Mouse (Mus musculus) G1E (cell line): Measurements from ENCODE around the gene Fam171a2. TPM values are rescaled to one million over a fixed set of nuclear protein-coding genes. Genes with fewer than 3 reads are reported as not detected.
A peak's percentile ranks its signal among the peaks of the same experiment; 100 is the strongest.

Source experiments
- ATAC-seq: 2 replicates; pipeline ENCODE4 v1.8.0; 2016; ENCODE audit warnings: mild to moderate bottlenecking; ENCODE audit not compliant: insufficient number of reproducible peaks, poor library complexity, low FRiP score, severe bottlenecking; ENCODE audit errors: extremely low read depth
- DNase-seq: peaks from one replicate; pipeline ENCODE4 v3.0.0; 2012; ENCODE audit warnings: low spot score
- H3K27me3 ChIP-seq: 2 replicates; pipeline ENCODE4 v1.6.1; 2012; ENCODE audit warnings: mild to moderate bottlenecking, low read length, inconsistent platforms; ENCODE audit not compliant: insufficient read depth
- H3K36me3 ChIP-seq: replicated peaks from 2 replicates; pipeline ENCODE3; 2012; ENCODE audit warnings: mild to moderate bottlenecking, inconsistent platforms
- H3K4me1 ChIP-seq: 2 replicates; pipeline ENCODE4 v1.6.1; 2012; ENCODE audit warnings: low read depth, low read length, inconsistent platforms, mixed read lengths; ENCODE audit not compliant: insufficient read depth
- H3K4me3 ChIP-seq: 2 replicates; pipeline ENCODE4 v1.5.1; 2012; ENCODE audit warnings: low read depth, mild to moderate bottlenecking, inconsistent platforms, low read length, moderate library complexity, mixed read lengths
- H3K9me3 ChIP-seq: replicated peaks from 2 replicates; pipeline ENCODE4 v1.6.1; 2012; ENCODE audit warnings: inconsistent platforms
- CTCF ChIP-seq: IDR thresholded peaks from 2 replicates; pipeline ENCODE4 v1.5.1; 2012; ENCODE audit warnings: low read depth, low read length, inconsistent platforms, mixed read lengths
- GATA1 ChIP-seq: IDR thresholded peaks from 2 replicates; pipeline ENCODE4 v1.6.1; 2012; ENCODE audit warnings: borderline replicate concordance, low read length, inconsistent platforms, mixed read lengths
- GATA2 ChIP-seq: IDR thresholded peaks from 2 replicates; pipeline ENCODE4 v1.6.1; 2012; ENCODE audit warnings: low read depth, low read length, inconsistent platforms, borderline replicate concordance
- POLR2AphosphoS5 ChIP-seq: IDR thresholded peaks from 2 replicates; pipeline ENCODE4 v1.6.1; 2012; ENCODE audit warnings: low read depth, low read length, inconsistent platforms; ENCODE audit not compliant: insufficient replicate concordance
- TAL1 ChIP-seq: conservative IDR thresholded peaks from 2 replicates; pipeline ENCODE4 v1.6.1; 2012; ENCODE audit warnings: low read depth, low read length, inconsistent platforms, mixed read lengths
- polyA plus RNA-seq: library from polyadenylated mRNA; stranded (reverse); fragments of >175 nt; gene quantifications from 2 replicates; pipeline ENCODE4 v1.2.3, GENCODE M21; 2012
- total RNA-seq, 2 experiments: library from RNA; stranded (forward) in 1 of 2; stranded (reverse) in 1 of 2; fragments of 200-1000 nt in 1 of 2; fragments of >200 nt in 1 of 2; fragmentation: Nextera tagmentation in 1 of 2; gene quantifications; 2 replicates each; pipeline ENCODE4 v1.2.3; 2014 to 2017

Fam171a2 gene
- total and polyA plus RNA-seq, 3 experiments = 0.05 to 0.16 TPM; not detected in 1

- ATAC-seq = no peak
- peak overlapping the region; percentile 57; the same call in 1 of the 2 replicates for H3K4me3 ChIP-seq
- DNase-seq = no peak
- peaks cover 80% of the 10 kb centered on the region for H3K27me3 ChIP-seq
- no peaks in the 10 kb centered on the region for H3K9me3 ChIP-seq
- TF ChIP-seq GATA2 = no peak
- TF ChIP-seq GATA1 = no peak
- TF ChIP-seq CTCF = no peak
- TF ChIP-seq TAL1 = no peak
- no peak for TF ChIP-seq POLR2AphosphoS5
- peaks cover 14% of the 10 kb centered on the region for H3K4me1 ChIP-seq
- no peaks in the 10 kb centered on the region for H3K36me3 ChIP-seq
These were observed 661 bp downstream of the Fam171a2 start for GRCm38 (mm10) chr11:102446581-102447461.

- H3K4me3 ChIP-seq = no peak overlapping the region
These were observed 1.6 kb downstream of the Fam171a2 start for GRCm38 (mm10) chr11:102445891-102446361.

GRCm38 (mm10) chr11:102445264-102445890 lies 2.1 kb downstream of the Fam171a2 start:
- H3K9me3 ChIP-seq = no peaks in the 10 kb centered on the region
- peaks cover 14% of the 10 kb centered on the region for H3K4me1 ChIP-seq
- H3K27me3 ChIP-seq = peaks cover 82% of the 10 kb centered on the region
- H3K36me3 ChIP-seq = no peaks in the 10 kb centered on the region
- TF ChIP-seq GATA2 (no peak), GATA1 (no peak), CTCF (no peak), POLR2AphosphoS5 (no peak), TAL1 (no peak)
- ATAC-seq (no peak), DNase-seq (no peak)
- no peak overlapping the region for H3K4me3 ChIP-seq

More at GRCm38 (mm10) chr11:102445891-102446361, 1.6 kb downstream of the Fam171a2 start:
- TF ChIP-seq GATA1 (no peak), TAL1 (no peak), POLR2AphosphoS5 (no peak), CTCF (no peak), GATA2 (no peak)
- H3K4me1 ChIP-seq = peaks cover 14% of the 10 kb centered on the region
- ATAC-seq (no peak), DNase-seq (no peak)
- H3K36me3 ChIP-seq = no peaks in the 10 kb centered on the region
- H3K27me3 ChIP-seq = peaks cover 83% of the 10 kb centered on the region
- no peaks in the 10 kb centered on the region for H3K9me3 ChIP-seq

- Histone ChIP-seq H3K4me1 (peaks cover 14% of the 10 kb centered on the region), H3K9me3 (no peaks in the 10 kb centered on the region), H3K36me3 (no peaks in the 10 kb centered on the region), H3K4me3 (no peak overlapping the region), H3K27me3 (peaks cover 83% of the 10 kb centered on the region)
- TF ChIP-seq GATA2 = no peak
- TF ChIP-seq GATA1 = no peak
- no peak for TF ChIP-seq CTCF
- TF ChIP-seq POLR2AphosphoS5 = no peak
- TF ChIP-seq TAL1 = no peak
- no peak for DNase-seq
- no peak for ATAC-seq
These were observed 2.7 kb downstream of the Fam171a2 start for GRCm38 (mm10) chr11:102444781-102445180.

GRCm38 (mm10) chr11:102444321-102444720 lies 3.2 kb downstream of the Fam171a2 start:
- H3K9me3 ChIP-seq = no peaks in the 10 kb centered on the region
- H3K27me3 ChIP-seq = peaks cover 83% of the 10 kb centered on the region
- no peak overlapping the region for H3K4me3 ChIP-seq
- H3K36me3 ChIP-seq = no peaks in the 10 kb centered on the region
- peaks cover 14% of the 10 kb centered on the region for H3K4me1 ChIP-seq
- no peak for ATAC-seq
- TF ChIP-seq CTCF (no peak), TAL1 (no peak), GATA1 (no peak), POLR2AphosphoS5 (no peak)
- no peak for DNase-seq

- DNase-seq = no peak
- Histone ChIP-seq H3K4me1 (peaks cover 14% of the 10 kb centered on the region), H3K27me3 (peaks cover 85% of the 10 kb centered on the region), H3K4me3 (no peak overlapping the region), H3K36me3 (no peaks in the 10 kb centered on the region), H3K9me3 (no peaks in the 10 kb centered on the region; the same call in 1 of the 2 replicates)
- TF ChIP-seq TAL1 (no peak), GATA1 (no peak), CTCF (no peak), POLR2AphosphoS5 (no peak), GATA2 (no peak)
- ATAC-seq = no peak
These were observed 3.7 kb downstream of the Fam171a2 start for GRCm38 (mm10) chr11:102443740-102444139.
